Mouse (Mus musculus) cerebellum, adult 2 months (tissue): ENCODE results near the gene Rbms3.

Experiments used
- CTCF ChIP-seq: fragments of 200-500 bp; IDR thresholded peaks from 2 replicates; pipeline ENCODE4 v1.5.1; 2011; ENCODE audit warnings: low read depth, mild to moderate bottlenecking, control low read depth, low read length, moderate library complexity, borderline replicate concordance; ENCODE audit not compliant: insufficient read depth
- POLR2A ChIP-seq: fragments of 200-500 bp; IDR thresholded peaks from 2 replicates; pipeline ENCODE4 v1.6.1; 2011; ENCODE audit warnings: low read length, control low read depth, borderline replicate concordance; ENCODE audit not compliant: insufficient read depth

- TF ChIP-seq CTCF, result no peak
- TF ChIP-seq POLR2A, result no peak
Measured at GRCm38 (mm10) chr9:117636492-117636891, 6.8 kb upstream of the Rbms3 start.
